Mouse (Mus musculus) adrenal gland, adult (tissue): ENCODE results near the gene Mpped1.

Experiments
- DNase-seq, 2 experiments: peaks; one replicate each; pipeline ENCODE4 v3.0.0; 2022 to 2023; ENCODE audit warnings: low spot score in 1 of 2; ENCODE audit not compliant: inconsistent age in 2 of 2

Mpped1 gene

GRCm38 (mm10) chr15:83883821-83884220, 104.6 kb downstream of the Mpped1 start:
- no peak for DNase-seq

- DNase-seq = no peak
Measured at GRCm38 (mm10) chr15:83884291-83884690, 105.0 kb downstream of the Mpped1 start.

- DNase-seq = no peak
Measured at GRCm38 (mm10) chr15:83892871-83893270, 113.6 kb downstream of the Mpped1 start.

- DNase-seq = peak in 1 of 2 experiments; percentile 32
Measured at GRCm38 (mm10) chr15:83894261-83894660, 115.0 kb downstream of the Mpped1 start.

- DNase-seq = no peak
Measured at GRCm38 (mm10) chr15:83896011-83896410, 116.7 kb downstream of the Mpped1 start.

- peak; percentile 13 to 64 for DNase-seq
Measured at GRCm38 (mm10) chr15:83897286-83897685, 118.0 kb downstream of the Mpped1 start.

GRCm38 (mm10) chr15:83906472-83906871, 127.2 kb downstream of the Mpped1 start:
- no peak for DNase-seq
